Mouse (Mus musculus): ENCODE measurements around the gene Kdm4d.
"Not testable (repeated sequence)": the region's sequence is repeated elsewhere in the genome, so short reads cannot be mapped to it uniquely, and the experiment has no call there.

The Kdm4d gene

DNA sequence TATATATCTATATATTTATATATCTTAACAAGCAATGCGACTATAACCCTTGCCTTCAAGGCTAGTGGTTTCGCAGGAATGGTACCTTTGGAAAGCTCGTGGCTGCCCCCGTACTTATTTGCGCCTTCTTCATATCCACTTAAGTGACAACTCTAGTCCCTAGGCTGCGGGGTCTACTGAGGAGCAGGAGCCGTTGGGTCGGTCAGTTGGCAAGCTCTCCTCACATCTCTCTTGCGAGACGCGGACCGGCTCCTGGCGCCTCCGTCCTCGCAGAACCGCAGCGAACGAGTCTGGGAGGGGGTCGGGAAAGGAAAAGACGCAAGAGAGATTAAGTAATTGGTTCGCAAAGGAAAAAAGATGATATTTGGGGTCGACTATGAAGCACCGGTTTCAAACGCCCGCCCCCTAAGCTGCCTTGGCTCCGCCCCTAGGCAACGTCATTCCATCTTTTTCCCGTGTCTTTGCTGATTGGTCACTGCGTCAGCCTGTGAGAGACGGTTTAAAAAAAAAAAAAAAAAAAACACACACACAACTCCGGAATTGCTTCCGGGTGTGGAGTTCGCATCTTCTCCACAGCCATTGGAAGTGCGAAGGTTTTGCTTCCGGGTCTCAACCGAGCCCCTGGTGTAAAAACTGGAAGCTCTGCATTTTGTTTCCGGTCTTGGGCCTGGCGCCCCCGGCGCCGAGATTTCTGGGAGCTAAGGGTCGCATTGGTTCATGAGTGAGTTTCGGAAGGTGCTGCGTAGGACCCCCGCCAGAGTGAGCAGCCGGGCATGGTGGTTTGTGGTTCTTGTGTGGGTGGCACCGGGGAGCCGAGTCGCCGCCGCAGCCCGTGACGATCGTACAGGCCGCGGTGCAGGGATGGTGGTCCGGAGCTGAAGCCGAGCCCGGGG is at the start of gene Kdm4d, which contains the start of gene Cwc15:
Gene Kdm4d (minus strand): TSS at position 460 of the 893 bp plus-strand sequence.
Gene Cwc15 (plus strand): TSS at position 595 of the 893 bp plus-strand sequence.
- DNase-seq: peak; percentile 97

DNA sequence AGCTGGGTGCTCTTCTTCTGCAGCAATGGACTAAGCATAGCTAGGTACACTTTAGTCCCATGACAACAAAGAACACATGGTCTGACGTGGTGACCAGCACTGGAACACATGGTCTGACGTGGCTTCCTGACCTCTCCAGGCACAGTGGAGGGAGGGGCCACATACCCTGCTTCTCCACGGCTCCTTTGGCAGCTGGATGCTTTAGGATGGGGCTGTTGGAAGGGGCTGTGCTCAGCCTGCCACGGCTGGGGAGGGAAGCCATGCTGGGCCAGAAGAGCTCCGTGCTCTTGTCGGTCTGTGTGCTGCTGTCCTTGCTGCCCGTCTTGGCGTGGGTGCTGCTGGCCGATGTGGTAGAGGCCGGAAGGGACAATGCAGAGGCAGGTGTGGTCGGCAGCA is 48.1 kb upstream of the Kdm4d start:
- no peak for DNase-seq

DNA sequence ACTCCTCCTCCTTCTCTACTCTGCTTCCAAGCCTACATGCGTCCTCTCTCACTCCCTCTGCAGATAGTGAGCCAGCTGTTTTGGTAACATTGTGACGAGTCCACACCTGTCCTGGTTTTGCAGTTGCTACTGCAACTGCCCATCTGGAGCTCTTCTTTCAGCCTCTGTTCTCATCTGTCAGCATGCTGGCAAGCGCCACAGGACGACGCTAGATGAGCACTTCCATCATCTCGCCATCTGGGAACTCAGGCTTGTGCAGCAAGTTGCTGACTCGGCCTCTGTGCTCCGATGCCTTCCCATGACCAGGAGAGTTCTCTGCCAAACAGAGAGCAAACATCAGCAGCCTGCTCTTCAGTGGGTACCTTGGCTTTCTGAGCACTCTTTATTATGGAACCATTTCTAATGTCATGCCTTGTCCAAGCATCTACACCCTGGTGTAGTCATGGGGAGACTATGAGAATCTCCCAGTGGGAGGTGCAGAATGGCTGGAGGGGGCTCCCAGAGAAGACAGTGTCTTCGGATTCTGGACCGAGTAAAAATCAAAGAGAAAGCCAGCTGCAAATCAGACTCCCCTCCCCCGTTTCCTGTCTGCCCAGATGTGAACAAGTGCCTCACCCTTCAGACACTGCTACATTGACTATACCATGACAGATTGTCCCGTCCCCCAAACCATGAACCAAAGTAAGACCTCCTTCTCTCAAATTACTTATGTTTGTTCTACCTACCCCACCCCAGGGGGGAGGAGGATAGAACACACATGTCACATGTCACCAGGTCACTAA is 47.5 kb upstream of the Kdm4d start:
- no peak for DNase-seq

DNA sequence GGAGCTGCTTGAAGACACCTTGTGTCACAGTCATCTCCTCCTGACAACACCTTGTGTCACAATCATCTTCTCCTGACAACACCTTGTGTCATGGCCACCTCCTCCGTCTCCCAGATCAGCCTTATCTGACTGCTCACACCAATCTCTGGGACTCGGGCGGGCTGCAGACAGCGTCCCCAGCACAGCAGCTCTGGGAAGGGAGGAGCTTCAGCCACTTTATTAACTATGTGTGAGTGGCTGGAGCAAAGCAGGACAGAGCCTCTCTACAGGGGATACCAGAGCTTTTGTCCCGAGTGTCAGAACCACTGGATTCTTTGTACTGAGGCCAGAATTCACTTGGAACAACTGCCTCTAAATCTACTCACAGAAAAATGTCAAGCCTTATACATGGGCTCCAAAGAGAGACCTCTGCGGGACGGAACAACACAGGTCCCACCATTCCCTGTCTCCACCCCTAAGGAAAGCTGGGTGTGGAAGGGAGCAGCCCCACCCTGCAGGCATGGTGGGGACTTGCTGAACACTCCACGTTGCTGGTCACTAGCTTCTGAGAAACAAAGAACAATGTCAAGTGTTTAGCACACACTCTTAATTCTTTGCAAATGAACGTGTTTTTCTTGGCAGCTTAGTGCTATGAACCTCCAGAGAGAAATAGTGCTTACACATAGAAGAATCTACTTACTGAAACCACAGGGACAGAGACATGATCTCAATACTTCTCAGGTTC is 43.9 kb upstream of the Kdm4d start:
- no peak for DNase-seq

DNA sequence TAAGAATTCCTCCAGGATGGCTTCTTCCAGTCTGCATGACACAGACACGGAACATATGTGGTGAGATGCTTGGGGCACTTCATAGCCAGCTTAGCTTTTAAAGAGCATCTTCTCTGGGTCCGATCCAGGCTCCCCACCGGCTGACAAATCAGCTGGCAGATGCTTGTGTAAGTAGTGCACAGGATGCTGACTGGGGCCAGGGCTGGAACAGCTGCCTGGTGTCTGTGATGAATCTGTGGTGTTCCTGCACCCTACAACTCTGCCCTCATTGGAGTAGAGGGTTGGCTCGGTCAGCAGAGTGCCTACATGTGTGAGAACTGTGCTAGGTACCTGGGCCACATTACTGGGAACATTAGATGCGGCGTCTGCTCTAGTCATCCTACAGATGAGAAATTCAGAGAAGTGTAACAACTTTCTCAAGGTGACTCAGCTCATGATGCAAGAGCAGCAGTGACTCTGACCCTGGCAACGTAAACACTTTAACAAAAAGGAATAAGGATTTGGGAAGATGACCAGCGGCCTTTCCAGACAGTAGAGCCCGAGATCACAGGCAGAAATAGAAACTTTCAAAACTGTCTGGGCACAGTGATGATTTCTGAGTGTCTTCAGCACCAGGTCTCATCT is 34.7 kb upstream of the Kdm4d start:
- DNase-seq: no peak

DNA sequence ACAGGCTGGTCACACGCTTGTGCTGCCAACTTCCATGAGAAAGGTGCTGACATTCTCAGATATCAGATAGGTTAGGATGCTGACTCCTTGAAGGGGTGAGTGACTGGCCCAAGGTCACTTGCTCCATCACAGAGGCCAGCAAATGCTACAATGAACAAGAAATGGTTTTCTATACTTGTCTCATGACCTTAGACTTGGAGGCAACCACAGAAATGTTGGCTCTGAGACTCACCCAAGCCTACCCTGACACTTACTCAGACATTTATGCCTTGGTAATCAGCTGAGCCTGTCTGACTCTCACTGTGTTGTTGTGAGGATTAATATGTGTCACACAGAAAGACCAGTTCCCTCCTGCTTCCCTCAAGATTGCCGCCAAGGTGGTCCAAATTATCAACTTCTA is 33.4 kb upstream of the Kdm4d start:
- DNase-seq: no peak

DNA sequence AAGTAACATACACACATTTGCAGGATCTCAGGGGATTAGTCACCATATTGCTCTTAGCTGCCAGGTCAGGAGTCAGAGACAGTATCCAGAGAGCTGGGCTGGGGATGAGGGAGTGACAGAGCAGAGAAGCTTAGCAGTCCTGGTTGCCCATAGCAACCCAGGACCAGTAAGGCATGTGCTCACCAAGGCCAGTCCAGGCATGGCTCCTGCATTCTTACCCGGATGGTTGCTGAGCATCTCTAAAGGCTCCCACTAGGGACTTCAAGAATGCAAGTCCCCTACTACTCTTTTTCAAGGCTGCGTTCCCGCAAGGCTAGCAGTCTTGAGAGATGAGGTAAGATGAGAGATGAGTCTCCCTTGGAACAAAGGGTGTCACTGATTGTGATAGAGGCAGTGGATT is 32.0 kb upstream of the Kdm4d start:
- no peak for DNase-seq

DNA sequence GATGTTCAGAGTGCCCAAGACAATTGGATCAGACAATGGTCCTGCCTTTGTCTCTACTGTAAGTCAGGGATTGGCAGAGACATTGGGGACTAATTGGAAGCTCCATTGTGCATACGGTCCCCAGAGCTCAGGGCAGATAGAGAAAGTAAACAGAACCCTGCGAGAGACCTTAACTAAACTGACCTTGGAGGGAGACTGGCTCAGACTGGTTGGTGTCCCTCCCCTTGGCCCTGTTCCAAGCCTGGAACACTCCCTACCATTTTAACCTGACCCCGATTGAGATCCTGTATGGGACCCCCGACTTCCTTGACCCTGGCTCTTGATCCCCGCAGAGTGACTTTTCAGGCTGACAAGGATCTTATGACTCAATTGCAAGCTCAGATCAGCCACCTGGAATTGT is 29.7 kb upstream of the Kdm4d start:
- DNase-seq: no peak

DNA sequence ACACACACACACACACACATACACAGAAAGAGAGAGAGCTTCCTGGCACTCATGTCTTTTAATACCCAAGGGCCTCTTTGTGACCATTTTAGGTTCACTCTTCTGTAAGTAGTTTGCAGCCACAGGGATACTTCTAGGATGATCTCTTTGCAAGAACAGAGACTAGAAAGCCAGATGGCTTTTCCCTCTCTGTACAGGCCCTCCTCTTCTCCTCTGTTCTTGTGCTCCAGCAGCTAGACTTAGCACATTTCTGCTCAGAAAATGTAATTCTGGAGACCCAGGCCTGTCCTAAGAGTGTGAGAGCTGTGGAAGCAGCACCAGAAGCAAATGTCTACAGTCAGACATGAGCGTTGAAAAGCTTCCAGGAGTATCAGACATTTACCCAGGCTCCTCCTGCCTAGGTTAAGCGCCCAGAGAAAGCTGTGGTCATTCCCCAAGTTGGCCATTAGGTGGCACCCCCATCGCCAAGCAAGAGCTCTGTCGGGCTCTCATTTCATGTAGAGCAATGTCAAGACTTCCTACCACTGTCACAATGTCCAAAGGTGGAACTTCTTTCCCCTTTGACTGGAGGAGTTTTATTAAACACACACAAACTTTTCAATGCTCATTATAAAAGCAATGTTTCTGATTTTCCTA is 23.2 kb upstream of the Kdm4d start:
- DNase-seq: peak; percentile 85

DNA sequence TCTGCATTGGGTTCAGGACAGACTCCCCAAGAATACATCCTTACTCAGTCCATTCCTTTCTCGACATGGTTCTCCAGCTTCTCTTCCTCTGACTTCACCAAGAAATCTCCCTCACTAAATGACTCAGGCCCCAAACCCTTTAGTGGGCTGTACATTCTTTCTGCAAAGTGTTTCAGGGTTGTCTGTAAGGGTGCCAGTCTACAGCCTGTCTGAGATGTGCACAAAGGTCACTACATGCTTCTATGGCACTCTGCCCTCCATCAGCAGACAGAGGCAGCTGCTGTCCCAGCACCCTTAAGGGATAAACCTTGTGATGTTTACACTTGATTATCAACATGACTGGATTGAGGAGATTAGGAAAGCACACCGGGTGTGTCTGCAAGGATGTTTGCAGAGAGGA is 21.4 kb upstream of the Kdm4d start:
- no peak for DNase-seq

DNA sequence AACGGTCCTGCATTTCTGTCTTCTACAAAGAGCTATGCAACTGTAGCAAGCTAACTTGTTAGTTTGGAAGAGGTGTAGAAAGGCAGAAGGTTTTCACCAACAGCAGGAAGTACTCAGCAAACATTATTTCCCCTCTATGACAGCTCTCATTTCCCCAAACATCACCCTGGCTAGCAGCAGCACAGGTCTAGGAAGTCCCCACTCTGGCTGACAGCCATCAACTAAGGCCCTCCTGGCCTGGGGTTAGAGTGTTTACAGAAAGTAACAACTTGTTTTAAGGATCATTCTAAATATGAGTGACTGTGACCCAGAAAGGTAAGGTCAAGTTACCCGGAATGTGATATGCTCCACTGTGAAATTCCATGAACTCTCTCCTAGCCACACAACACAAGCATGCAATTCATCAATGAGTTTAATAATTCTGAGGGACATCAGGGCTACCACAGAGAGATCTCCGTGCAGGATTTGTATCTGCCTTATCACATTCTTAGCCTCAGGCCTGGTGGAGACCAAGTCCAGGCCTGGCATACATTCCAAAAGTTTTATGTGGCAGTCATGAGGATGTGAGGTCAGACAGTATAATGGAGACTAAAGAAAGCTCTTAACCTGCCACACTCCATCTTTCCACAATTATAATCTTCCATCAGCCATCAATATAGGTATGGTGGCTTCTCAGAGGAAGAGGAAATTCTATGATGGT is 20.8 kb upstream of the Kdm4d start:
- DNase-seq: no peak

DNA sequence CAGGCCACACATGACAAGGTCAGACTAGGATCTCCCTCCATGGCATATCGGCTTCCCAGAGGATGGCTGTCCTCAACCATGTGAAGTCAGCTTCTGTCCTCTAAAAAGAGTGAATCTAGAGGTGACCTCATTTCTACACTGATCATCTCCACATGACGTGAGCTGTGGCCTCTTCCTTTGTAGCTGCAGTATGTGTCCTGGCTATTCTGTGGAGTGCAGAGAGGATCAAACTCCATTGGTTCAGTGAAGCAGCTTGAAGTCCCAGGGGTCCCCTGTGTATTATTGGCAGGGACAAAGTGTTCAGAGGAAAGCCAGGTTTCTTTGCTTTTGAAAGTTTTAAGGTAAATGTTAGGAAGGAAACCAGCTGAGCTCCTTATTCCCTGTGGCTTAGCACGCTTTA is 17.8 kb upstream of the Kdm4d start:
- no peak for DNase-seq

DNA sequence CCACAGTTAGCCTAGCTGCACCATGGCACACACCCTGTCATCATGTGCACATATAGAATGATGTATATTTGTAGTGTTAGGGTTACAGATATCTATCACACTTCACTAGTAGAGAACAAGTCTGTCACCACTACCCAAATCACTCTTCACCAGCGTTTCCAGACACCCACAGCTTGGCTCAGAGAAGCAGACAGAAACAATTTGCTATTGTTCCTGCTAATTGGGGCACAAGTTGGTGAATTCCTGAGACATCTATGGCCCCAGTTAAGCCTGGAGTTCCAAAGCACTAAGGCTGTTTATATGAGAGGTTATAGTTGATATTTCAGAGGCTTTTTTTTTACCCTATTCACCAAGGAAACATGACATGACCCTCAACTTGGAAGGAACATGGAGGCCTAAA is 17.0 kb upstream of the Kdm4d start:
- DNase-seq: no peak

DNA sequence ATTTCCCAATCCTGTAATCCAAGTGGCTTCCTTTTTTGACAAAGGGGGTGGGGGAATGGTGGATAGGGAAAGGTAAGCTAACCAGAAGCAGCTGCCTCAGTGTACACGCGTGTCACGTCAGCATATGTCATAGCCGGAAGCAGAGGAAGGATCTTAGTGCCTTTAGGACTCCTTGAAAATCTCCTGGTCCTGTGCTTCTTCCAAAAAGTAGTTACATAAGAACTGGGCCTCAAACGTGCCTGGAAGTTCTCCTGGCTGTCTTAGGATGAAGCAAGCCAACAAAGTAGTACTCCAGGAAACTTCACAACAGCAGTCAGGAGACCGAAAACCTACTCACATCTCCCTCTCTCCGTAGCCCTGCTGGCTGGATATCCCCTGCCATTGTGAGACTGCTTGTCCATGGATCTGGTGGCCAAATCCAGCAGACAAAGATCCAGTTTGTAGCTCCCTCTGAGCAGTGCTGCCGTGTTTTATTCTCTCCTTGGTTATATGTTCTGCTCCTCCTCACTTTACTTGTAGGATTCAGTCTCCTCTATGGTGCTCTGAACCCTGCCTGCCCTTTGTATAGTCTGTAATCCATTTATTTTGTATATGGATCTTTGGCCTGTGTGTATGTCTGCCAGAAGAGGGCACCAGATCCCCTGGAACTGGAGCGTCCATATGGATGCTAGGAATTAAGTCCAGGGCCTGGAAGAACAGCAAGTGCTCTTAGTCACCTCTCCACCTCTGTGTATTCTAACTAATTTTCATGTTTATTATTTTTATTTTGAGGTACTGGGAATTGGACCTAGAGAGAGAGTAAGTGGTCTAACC is 12.6 kb upstream of the Kdm4d start:
- peak; percentile 19 for DNase-seq

DNA sequence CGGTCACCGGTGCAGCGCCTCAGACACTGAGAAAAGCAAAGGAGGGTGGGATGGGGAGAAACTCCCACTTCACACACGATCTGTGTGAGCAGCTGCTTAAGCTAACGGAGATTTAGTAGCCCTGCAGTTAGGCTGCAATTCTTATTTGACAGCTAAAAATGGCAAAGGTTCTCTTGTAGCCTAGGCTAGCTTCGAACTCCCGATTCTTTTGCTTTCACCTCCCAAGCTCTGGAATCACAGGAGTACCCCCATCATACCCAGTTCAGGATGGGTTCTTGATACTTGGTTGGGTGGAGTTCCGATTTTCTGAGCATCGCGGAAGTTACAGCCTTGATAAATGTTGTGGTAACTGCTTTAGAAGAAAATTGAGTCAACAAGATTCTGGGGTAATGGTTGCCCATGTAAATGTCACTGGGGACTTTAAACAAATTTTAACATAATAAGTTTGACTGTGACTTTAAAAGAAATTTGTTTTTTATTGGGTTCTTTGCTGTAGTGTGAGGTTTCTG is 688 bp upstream of the Kdm4d start:
- no peak for DNase-seq

DNA sequence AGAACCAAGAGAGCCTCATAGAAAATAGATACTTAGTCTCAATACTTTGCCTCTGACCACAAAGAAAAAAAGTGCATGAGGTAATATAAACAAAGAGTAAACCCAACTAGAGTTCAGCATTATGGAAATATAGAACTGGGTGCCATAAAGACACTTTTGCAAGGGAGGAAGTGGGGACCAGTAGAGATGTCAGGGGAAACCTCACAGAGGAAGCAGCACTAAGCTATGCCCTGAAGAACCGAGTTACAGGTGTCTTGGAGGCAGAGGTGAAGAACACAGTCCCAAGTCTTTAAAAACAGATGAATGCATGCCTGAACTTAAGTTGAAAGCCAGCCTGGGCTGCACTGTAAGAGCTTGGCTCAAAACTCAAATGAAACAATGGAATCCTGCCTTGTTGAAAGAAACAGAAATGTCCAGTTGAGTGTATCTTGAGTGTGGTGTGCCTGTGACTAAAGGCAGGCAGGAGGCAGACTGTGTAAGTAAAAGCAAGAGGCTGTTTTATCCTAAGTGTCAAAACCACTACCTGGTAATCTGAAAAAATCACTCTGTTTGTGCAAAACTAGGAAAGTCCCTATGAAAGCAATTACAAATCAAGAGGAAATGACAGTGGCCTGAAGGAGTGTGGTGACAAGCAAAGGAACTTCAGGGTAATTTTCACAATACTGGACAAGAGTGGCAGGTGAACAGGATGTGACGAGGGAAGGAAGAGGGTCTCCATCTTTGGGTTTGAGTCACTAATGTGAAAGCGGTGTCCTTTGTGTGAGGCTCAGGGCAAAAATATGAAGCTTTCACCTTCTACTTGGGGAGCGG is 1.2 kb downstream of the Kdm4d start:
- no peak for DNase-seq

DNA sequence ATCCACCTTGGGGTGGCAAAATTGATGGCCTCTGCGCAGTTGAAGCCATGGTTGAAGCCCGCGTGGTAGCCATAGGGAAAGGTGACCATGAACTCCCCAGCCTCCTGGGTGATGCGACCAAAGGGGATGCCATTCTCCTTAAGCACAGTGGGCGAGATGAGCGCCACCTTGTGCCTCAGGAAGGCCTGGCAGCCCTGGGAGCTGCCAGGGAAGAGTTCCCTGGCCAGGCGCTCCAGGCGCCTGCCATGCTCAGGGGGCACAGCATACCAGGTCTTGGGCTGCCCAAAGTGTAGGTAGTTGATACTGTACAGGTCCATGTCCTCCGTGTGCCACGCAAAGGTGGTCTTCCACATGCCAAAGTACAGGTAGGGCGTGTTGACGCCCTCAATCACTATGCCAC is 36.6 kb downstream of the Kdm4d start:
- DNase-seq: not testable (repeated sequence)

DNA sequence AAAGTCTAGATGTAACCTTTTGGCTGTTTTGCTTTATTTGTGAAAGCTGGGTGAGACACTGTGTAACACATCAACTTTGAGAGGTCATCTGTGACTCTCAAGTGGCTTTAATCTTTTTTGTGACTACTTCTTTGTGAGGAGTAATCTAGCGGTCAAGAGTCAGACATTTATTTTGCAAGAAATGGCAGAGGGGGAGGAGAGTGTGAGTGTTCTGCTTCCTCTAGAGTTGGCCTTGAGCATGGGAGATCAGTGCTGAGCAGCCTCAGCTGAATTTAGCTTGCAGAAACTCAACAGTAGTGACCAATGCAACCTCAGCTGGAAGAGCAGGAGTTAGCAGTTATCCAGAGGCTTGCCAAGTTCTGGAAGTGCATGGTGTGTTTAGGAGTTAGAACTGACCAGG is 37.7 kb downstream of the Kdm4d start:
- not testable (repeated sequence) for DNase-seq

DNA sequence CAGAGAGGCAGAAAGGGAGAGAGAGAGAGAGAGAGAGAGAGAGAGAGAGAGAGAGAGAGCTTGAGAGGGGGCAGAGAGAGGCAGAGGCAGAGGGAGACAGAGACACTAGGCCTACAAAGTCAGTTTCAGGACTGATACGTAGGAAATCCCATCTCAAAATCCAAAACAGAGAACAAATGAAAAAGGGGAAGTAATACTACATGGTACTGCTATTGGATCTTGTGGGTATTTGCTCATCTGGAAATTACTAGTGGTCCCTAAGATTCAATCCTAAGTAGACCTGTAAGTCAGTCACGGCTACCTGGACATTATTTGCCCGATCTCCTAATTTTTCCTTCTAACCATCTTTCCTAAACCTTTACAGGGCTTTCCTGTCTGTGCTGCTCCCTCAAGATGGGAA is 44.0 kb downstream of the Kdm4d start:
- DNase-seq: no peak

DNA sequence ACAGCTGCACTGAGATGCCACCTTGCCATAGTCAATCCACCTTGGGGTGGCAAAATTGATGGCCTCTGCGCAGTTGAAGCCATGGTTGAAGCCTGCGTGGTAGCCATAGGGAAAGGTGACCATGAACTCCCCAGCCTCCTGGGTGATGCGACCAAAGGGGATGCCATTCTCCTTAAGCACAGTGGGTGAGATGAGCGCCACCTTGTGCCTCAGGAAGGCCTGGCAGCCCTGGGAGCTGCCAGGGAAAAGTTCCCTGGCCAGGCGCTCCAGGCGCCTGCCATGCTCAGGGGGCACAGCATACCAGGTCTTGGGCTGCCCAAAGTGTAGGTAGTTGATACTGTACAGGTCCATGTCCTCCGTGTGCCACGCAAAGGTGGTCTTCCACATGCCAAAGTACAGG is 49.2 kb downstream of the Kdm4d start:
- not testable (repeated sequence) for DNase-seq
